Mouse (Mus musculus) lung, postnatal 0 days (tissue): ENCODE results near the gene Ppox.

Experiments used
- CTCF ChIP-seq: IDR thresholded peaks from 2 replicates; pipeline ENCODE4 v1.5.1; 2016; ENCODE audit warnings: antibody characterized with exemption, mild to moderate bottlenecking
- EP300 ChIP-seq: IDR thresholded peaks from 2 replicates; pipeline ENCODE4 v1.6.1; 2016; ENCODE audit warnings: antibody characterized with exemption, mild to moderate bottlenecking, control low read depth

- TF ChIP-seq CTCF (no peak; the same call in 1 of the 2 replicates), EP300 (0 out of 2 replicates have a peak, but pooled peaks have one; percentile 18)
Measured at GRCm38 (mm10) chr1:171269848-171270572, 11.0 kb downstream of the Ppox start, which contains the start of gene B4galt3.
